In genomic region chr9:31979211-31979610, GRCm38 (mm10) we compare ENCODE assay signal across 26 mouse cellular contexts.
DNase-seq lines count a peak whose midpoint lies in the region; ATAC-seq and TF ChIP-seq lines count a peak whose summit lies in the region.
"Had no signal": no experiment of that assay in that cellular context is flagged by ENCODE, and none has a peak within 500 bp of the region (broad histone marks: within the 10 kb centered on the region; RNA-seq: fewer than 3 reads in every experiment).

No protein-coding gene starts in this region.

- H3K4me3 ChIP-seq in heart, postnatal 0 days (ENCODE audit: low read depth, low read length) = no peak overlapping the region
- H3K4me3 ChIP-seq in heart, embryonic 12.5 days = no peak overlapping the region
- H3K4me3 ChIP-seq in kidney, embryonic 15.5 days (replicated peaks) = no peak overlapping the region
- H3K4me3 ChIP-seq: embryonic facial prominence, embryonic 13.5 days; forebrain, embryonic 10.5 days; forebrain, embryonic 15.5 days; gastrocnemius, adult 2 months; hindbrain, embryonic 10.5 days; hindbrain, embryonic 15.5 days; limb, embryonic 10.5 days; limb, embryonic 15.5 days; liver, embryonic 15.5 days had no signal

- peak overlapping the region; percentile 43 for H3K27ac ChIP-seq in heart, postnatal 0 days (ENCODE audit: low read depth)
- H3K27ac ChIP-seq in heart, embryonic 12.5 days (ENCODE audit: poor library complexity, severe bottlenecking) = no peak overlapping the region
- no peak overlapping the region for H3K27ac ChIP-seq in kidney, embryonic 15.5 days
- H3K27ac ChIP-seq: embryonic facial prominence, embryonic 13.5 days; forebrain, embryonic 10.5 days; forebrain, embryonic 15.5 days; gastrocnemius, adult 2 months; hindbrain, embryonic 10.5 days; hindbrain, embryonic 15.5 days; limb, embryonic 10.5 days; limb, embryonic 15.5 days; liver, embryonic 15.5 days had no signal

- TF ChIP-seq CTCF in heart, postnatal 0 days (IDR thresholded peaks at IDR 0.05; ENCODE audit: low read depth) = no peak

- WGBS in heart, postnatal 0 days = 58% methylated on average over 3 of the region's 3 CpGs
- WGBS in heart, embryonic 12.5 days = 78% methylated on average over 3 of the region's 3 CpGs
- 75% methylated on average over 3 of the region's 3 CpGs for WGBS in kidney, embryonic 15.5 days

- H3K4me2 ChIP-seq in heart, postnatal 0 days (ENCODE audit: low read depth, low read length) = no peak overlapping the region
- H3K4me2 ChIP-seq in heart, embryonic 12.5 days = no peak overlapping the region
- no peak overlapping the region for H3K4me2 ChIP-seq in kidney, embryonic 15.5 days
- H3K4me2 ChIP-seq: embryonic facial prominence, embryonic 13.5 days; forebrain, embryonic 15.5 days; hindbrain, embryonic 15.5 days; limb, embryonic 15.5 days; liver, embryonic 15.5 days; lung, embryonic 14.5 days had no signal

- no peaks in the 10 kb centered on the region for H3K36me3 ChIP-seq in heart, postnatal 0 days (replicated peaks; ENCODE audit: control insufficient read depth, insufficient read depth, low read length)
- no peaks in the 10 kb centered on the region for H3K36me3 ChIP-seq in heart, embryonic 12.5 days
- no peaks in the 10 kb centered on the region for H3K36me3 ChIP-seq in kidney, embryonic 15.5 days
- H3K36me3 ChIP-seq: embryonic facial prominence, embryonic 13.5 days; forebrain, embryonic 10.5 days; forebrain, embryonic 15.5 days; G1E; hindbrain, embryonic 10.5 days; hindbrain, embryonic 15.5 days; limb, embryonic 10.5 days; limb, embryonic 15.5 days; liver, embryonic 15.5 days had no signal

- no peaks in the 10 kb centered on the region for H3K27me3 ChIP-seq in heart, postnatal 0 days (ENCODE audit: control insufficient read depth, insufficient read depth, low read length)
- H3K27me3 ChIP-seq in heart, embryonic 12.5 days (replicated peaks) = no peaks in the 10 kb centered on the region; the same call in 1 of the 2 replicates
- no peaks in the 10 kb centered on the region for H3K27me3 ChIP-seq in kidney, embryonic 15.5 days
- H3K27me3 ChIP-seq: embryonic facial prominence, embryonic 13.5 days; forebrain, embryonic 15.5 days; hindbrain, embryonic 15.5 days; limb, embryonic 15.5 days; liver, embryonic 15.5 days had no signal

- H3K9ac ChIP-seq in heart, postnatal 0 days (replicated peaks; ENCODE audit: low read depth, low read length) = no peak overlapping the region
- H3K9ac ChIP-seq in heart, embryonic 12.5 days = no peak overlapping the region
- H3K9ac ChIP-seq in kidney, embryonic 15.5 days = no peak overlapping the region
- H3K9ac ChIP-seq: embryonic facial prominence, embryonic 13.5 days; forebrain, embryonic 15.5 days; hindbrain, embryonic 15.5 days; limb, embryonic 15.5 days; liver, embryonic 15.5 days; lung, embryonic 14.5 days had no signal

- peaks cover 22% of the 10 kb centered on the region for H3K4me1 ChIP-seq in heart, postnatal 0 days (ENCODE audit: control insufficient read depth, insufficient read depth)
- H3K4me1 ChIP-seq in heart, embryonic 12.5 days (replicated peaks) = peaks cover 19% of the 10 kb centered on the region
- peaks cover 8% of the 10 kb centered on the region; the same call in 1 of the 2 replicates for H3K4me1 ChIP-seq in kidney, embryonic 15.5 days
- H3K4me1 ChIP-seq: forebrain, embryonic 15.5 days; hindbrain, embryonic 15.5 days; limb, embryonic 10.5 days; limb, embryonic 15.5 days; liver, embryonic 15.5 days had no signal

- ATAC-seq in heart, postnatal 0 days (ENCODE audit: insufficient read depth, low read depth) = no peak
- no peak for ATAC-seq in heart, embryonic 12.5 days (ENCODE audit: insufficient number of reproducible peaks, low FRiP score)
- no peak for ATAC-seq in kidney, embryonic 15.5 days (replicated peaks; ENCODE audit: low FRiP score)
- ATAC-seq: forebrain, embryonic 15.5 days had no signal

- no peak for TF ChIP-seq EP300 in heart, postnatal 0 days (IDR thresholded peaks at IDR 0.05; ENCODE audit: low read depth)

- H3K9me3 ChIP-seq in heart, postnatal 0 days (replicated peaks; ENCODE audit: control insufficient read depth, low read length) = no peaks in the 10 kb centered on the region
- H3K9me3 ChIP-seq in heart, embryonic 12.5 days (replicated peaks) = 0 out of 2 replicates have a peak, but pooled peaks cover 3% of the 10 kb centered on the region
- H3K9me3 ChIP-seq in kidney, embryonic 15.5 days (replicated peaks) = 0 out of 2 replicates have a peak, but pooled peaks cover 2% of the 10 kb centered on the region
- H3K9me3 ChIP-seq: embryonic facial prominence, embryonic 13.5 days; forebrain, embryonic 10.5 days; forebrain, embryonic 15.5 days; hindbrain, embryonic 10.5 days; hindbrain, embryonic 15.5 days; limb, embryonic 10.5 days; limb, embryonic 15.5 days; liver, embryonic 15.5 days had no signal

- DNase-seq in adrenal gland, postnatal 10 days = peak; percentile 26
- DNase-seq in adrenal gland, postnatal 4 days (ENCODE audit: low spot score in 2 of 2) = no peak
- no peak for DNase-seq in heart, postnatal 0 days (ENCODE audit: low spot score)
- peak; percentile 84 for DNase-seq in kidney, adult 9 months
- no peak for DNase-seq in left cerebral cortex, adult 11 months (ENCODE audit: low spot score)
- DNase-seq: cerebellum, adult 18-20 months; cerebellum, postnatal 10 days; gastrocnemius, adult 2 months; gastrocnemius, postnatal 36 days; layer of hippocampus, postnatal 36 days; lung, embryonic 14.5 days; lung, postnatal 14 days; midbrain, embryonic 14.5 days; thymus, adult 2 months; thymus, postnatal 36 days had no signal

Comparison
In these comparisons a context has a peak if more than half of its experiments do, and no peak if none do; other contexts are left out.
1. DNase-seq: peak in adrenal gland, postnatal 10 days (single experiment) and kidney, adult 9 months (single experiment); none in adrenal gland, postnatal 4 days (0 of 2), heart, postnatal 0 days (single experiment) and left cerebral cortex, adult 11 months (single experiment).